Comparison of ENCODE assay signal across 21 mouse cellular contexts in genomic region chr9:40117287-40117659, GRCm38 (mm10). TPM values are rescaled to one million over a fixed set of nuclear protein-coding genes. Genes with fewer than 3 reads are reported as not detected.
DNase-seq lines count a peak whose midpoint lies in the region; ATAC-seq and TF ChIP-seq lines count a peak whose summit lies in the region.
"Had no signal": no experiment of that assay in that cellular context is flagged by ENCODE, and none has a peak within 500 bp of the region (broad histone marks: within the 10 kb centered on the region; RNA-seq: fewer than 3 reads in every experiment).

No protein-coding gene starts in this region.

- WGBS in limb, embryonic 14.5 days = 75% methylated on average over 5 of the region's 5 CpGs
- WGBS in limb, embryonic 10.5 days = 90% methylated on average over 5 of the region's 5 CpGs
- 48% methylated on average over 5 of the region's 5 CpGs for WGBS in macrophage (ENCODE audit: missing documents)

- no peak overlapping the region for H3K4me2 ChIP-seq in limb, embryonic 14.5 days (replicated peaks; ENCODE audit: low read depth, low read length, severe bottlenecking)
- H3K4me2 ChIP-seq: heart, embryonic 13.5 days; liver, embryonic 13.5 days; midbrain, embryonic 12.5 days had no signal

- H3K4me3 ChIP-seq in gastrocnemius, adult 2 months = peak overlapping the region; percentile 48
- no peak overlapping the region for H3K4me3 ChIP-seq in limb, embryonic 14.5 days (replicated peaks; ENCODE audit: low read length)
- no peak overlapping the region for H3K4me3 ChIP-seq in limb, embryonic 10.5 days
- H3K4me3 ChIP-seq in bone marrow macrophage, adult 2 months (ENCODE audit: insufficient read depth, low read length) = peak overlapping the region; percentile 39
- H3K4me3 ChIP-seq in macrophage (ENCODE audit: inconsistent target) = no peak overlapping the region
- H3K4me3 ChIP-seq: forebrain, embryonic 10.5 days; heart, embryonic 13.5 days; layer of hippocampus, adult 2 months; liver, embryonic 13.5 days; midbrain, embryonic 12.5 days had no signal

- DNase-seq in gastrocnemius, adult 2 months = no peak
- DNase-seq in gastrocnemius, postnatal 10 days = no peak
- peak; percentile 55 for DNase-seq in limb, embryonic 14.5 days (ENCODE audit: low spot score)
- no peak for DNase-seq in limb, embryonic 10.5 days (ENCODE audit: low spot score)
- DNase-seq in left cerebral cortex, postnatal 36 days (ENCODE audit: low spot score in 2 of 2) = no peak
- DNase-seq in MN1 (ENCODE audit: low spot score) = no peak
- DNase-seq: cerebellum, adult 11 months; thymus, adult 18-20 months had no signal

- no peaks in the 10 kb centered on the region for H3K79me2 ChIP-seq in macrophage (ENCODE audit: inconsistent target)

- peak overlapping the region; percentile 44; the same call in 1 of the 2 replicates for H3K27ac ChIP-seq in gastrocnemius, adult 2 months
- no peak overlapping the region for H3K27ac ChIP-seq in limb, embryonic 14.5 days (replicated peaks; ENCODE audit: low read depth, low read length)
- H3K27ac ChIP-seq in limb, embryonic 10.5 days = no peak overlapping the region
- H3K27ac ChIP-seq in bone marrow macrophage, adult 2 months (ENCODE audit: insufficient read depth, low read depth, low read length) = peak overlapping the region; percentile 57
- peak overlapping the region; percentile 55 for H3K27ac ChIP-seq in macrophage
- H3K27ac ChIP-seq: forebrain, embryonic 10.5 days; heart, embryonic 13.5 days; hindbrain, postnatal 0 days; layer of hippocampus, adult 2 months; liver, embryonic 13.5 days; midbrain, embryonic 12.5 days had no signal

- H3K27me3 ChIP-seq in limb, embryonic 14.5 days (ENCODE audit: control insufficient read depth, insufficient read depth, low read length) = no peaks in the 10 kb centered on the region
- H3K27me3 ChIP-seq in limb, embryonic 10.5 days (ENCODE audit: low read depth, poor library complexity, severe bottlenecking) = no peaks in the 10 kb centered on the region
- H3K27me3 ChIP-seq: heart, embryonic 13.5 days; liver, embryonic 13.5 days; midbrain, embryonic 12.5 days had no signal

- H3K4me1 ChIP-seq in limb, embryonic 14.5 days (ENCODE audit: control insufficient read depth, insufficient read depth, low read length) = peaks cover 5% of the 10 kb centered on the region
- 0 out of 2 replicates have a peak, but pooled peaks cover 3% of the 10 kb centered on the region for H3K4me1 ChIP-seq in limb, embryonic 10.5 days
- H3K4me1 ChIP-seq in bone marrow macrophage, adult 2 months (ENCODE audit: control insufficient read depth, insufficient read depth, low read length) = peaks cover 7% of the 10 kb centered on the region
- H3K4me1 ChIP-seq: forebrain, embryonic 10.5 days; heart, embryonic 13.5 days; liver, embryonic 13.5 days; midbrain, embryonic 12.5 days had no signal

- H3K9me3 ChIP-seq in limb, embryonic 14.5 days (ENCODE audit: control insufficient read depth, low read length) = no peaks in the 10 kb centered on the region
- no peaks in the 10 kb centered on the region for H3K9me3 ChIP-seq in limb, embryonic 10.5 days (replicated peaks)
- H3K9me3 ChIP-seq: forebrain, embryonic 10.5 days; heart, embryonic 13.5 days; liver, embryonic 13.5 days; midbrain, embryonic 12.5 days had no signal

- no peaks in the 10 kb centered on the region for H3K36me3 ChIP-seq in limb, embryonic 14.5 days (ENCODE audit: control insufficient read depth, insufficient read depth, low read length)
- no peaks in the 10 kb centered on the region for H3K36me3 ChIP-seq in limb, embryonic 10.5 days
- no peaks in the 10 kb centered on the region for H3K36me3 ChIP-seq in macrophage (ENCODE audit: inconsistent target)
- H3K36me3 ChIP-seq: forebrain, embryonic 10.5 days; heart, embryonic 13.5 days; liver, embryonic 13.5 days; midbrain, embryonic 12.5 days had no signal

- TF ChIP-seq CTCF in gastrocnemius, adult 2 months (IDR thresholded peaks at IDR 0.05) = no peak
- no peak for TF ChIP-seq CTCF in bone marrow macrophage, adult 2 months (IDR thresholded peaks at IDR 0.05; ENCODE audit: low read depth, low read length)

- H3K9ac ChIP-seq in limb, embryonic 14.5 days (ENCODE audit: low read depth, low read length, severe bottlenecking) = no peak overlapping the region
- H3K9ac ChIP-seq: heart, embryonic 13.5 days; liver, embryonic 13.5 days; midbrain, embryonic 12.5 days had no signal

- ATAC-seq in limb, embryonic 14.5 days (ENCODE audit: low FRiP score, low read depth) = no peak
- ATAC-seq: hindbrain, postnatal 0 days had no signal

- no peak for TF ChIP-seq POLR2A in limb, embryonic 14.5 days (IDR thresholded peaks at IDR 0.05; ENCODE audit: borderline replicate concordance, extremely low read depth, insufficient read depth, insufficient read length)
- TF ChIP-seq POLR2A in bone marrow macrophage, adult 2 months (IDR thresholded peaks at IDR 0.05; ENCODE audit: borderline replicate concordance, low read depth, low read length) = no peak

- intact Hi-C loops in gastrocnemius, adult 2 months (cut with DNase I) = no loop called here
- intact Hi-C loops in left cerebral cortex, postnatal 36 days (cut with DNase I) = no loop called here

RNA-seq across cellular contexts. Expression of gene Olfr984, which starts 3.3 kb away (rescaled TPM):
- not detected for total RNA-seq in gastrocnemius, adult 2 months (2021)
- not detected for total RNA-seq in gastrocnemius, postnatal 10 days (2021)
- not detected in 2 replicates for polyA plus RNA-seq in limb, embryonic 14.5 days (2012; rRNA removed)
- not detected in 2 replicates for polyA plus RNA-seq in limb, embryonic 14.5 days (2014; fragmentation: Nextera tagmentation; extraction: Ambion mirVana)
- polyA plus RNA-seq in limb, embryonic 10.5 days (2016; fragmentation: Nextera tagmentation; extraction: Ambion mirVana) = not detected in 2 replicates
- 0.16 TPM in 1 of 2 replicates, not detected in the other for polyA plus RNA-seq in bone marrow macrophage, adult 2 months (2012; ENCODE audit: insufficient read depth, insufficient read length, missing spikeins)
- under 1 TPM in 3 of 26 experiments, not detected in 23; 0.19 to 0.22 (median 0.20) TPM for total RNA-seq in macrophage (2018; cell fraction: chromatin; rRNA removed)
- total RNA-seq in macrophage (2018; cell fraction: cytosol; rRNA removed) = not detected
- under 1 TPM in 2 of 26 experiments, not detected in 24; 0.10 to 0.11 TPM for total RNA-seq in macrophage (2018; cell fraction: nucleus; rRNA removed)
- polyA plus RNA-seq in macrophage (2018) = not detected in 3 replicates
- total RNA-seq in left cerebral cortex, postnatal 36 days (2021) = not detected
- total RNA-seq: adrenal gland, postnatal 25 days; gastrocnemius, adult 8-10 months; hindbrain, postnatal 0 days; layer of hippocampus, adult 2 months; left cerebral cortex, adult 8-10 months had no signal
- polyA plus RNA-seq: forebrain, embryonic 10.5 days; heart, embryonic 13.5 days; hindbrain, postnatal 0 days; liver, embryonic 13.5 days; midbrain, embryonic 12.5 days; neural tube, embryonic 11.5 days; spleen, adult 2 months had no signal

RNA-seq across cellular contexts. Expression of gene Olfr985, which starts 12.7 kb away (rescaled TPM):
- total RNA-seq in gastrocnemius, adult 2 months (2021) = not detected
- total RNA-seq in gastrocnemius, postnatal 10 days (2021) = not detected
- not detected in 2 replicates for polyA plus RNA-seq in limb, embryonic 14.5 days (2012; rRNA removed)
- not detected in 2 replicates for polyA plus RNA-seq in limb, embryonic 14.5 days (2014; fragmentation: Nextera tagmentation; extraction: Ambion mirVana)
- polyA plus RNA-seq in limb, embryonic 10.5 days (2016; fragmentation: Nextera tagmentation; extraction: Ambion mirVana) = not detected in 2 replicates
- polyA plus RNA-seq in bone marrow macrophage, adult 2 months (2012; ENCODE audit: insufficient read depth, insufficient read length, missing spikeins) = not detected in 2 replicates
- not detected for total RNA-seq in macrophage (2018; cell fraction: chromatin; rRNA removed)
- not detected for total RNA-seq in macrophage (2018; cell fraction: cytosol; rRNA removed)
- not detected for total RNA-seq in macrophage (2018; cell fraction: nucleus; rRNA removed)
- not detected in 3 replicates for polyA plus RNA-seq in macrophage (2018)
- total RNA-seq in left cerebral cortex, postnatal 36 days (2021) = not detected
- total RNA-seq: adrenal gland, postnatal 25 days; gastrocnemius, adult 8-10 months; hindbrain, postnatal 0 days; layer of hippocampus, adult 2 months; left cerebral cortex, adult 8-10 months had no signal
- polyA plus RNA-seq: forebrain, embryonic 10.5 days; heart, embryonic 13.5 days; hindbrain, postnatal 0 days; liver, embryonic 13.5 days; midbrain, embryonic 12.5 days; neural tube, embryonic 11.5 days; spleen, adult 2 months had no signal

RNA-seq across cellular contexts. Expression of gene Olfr983, which starts 23.9 kb away (rescaled TPM):
- total RNA-seq in gastrocnemius, adult 2 months (2021) = not detected
- total RNA-seq in gastrocnemius, postnatal 10 days (2021) = not detected
- not detected in 2 replicates for polyA plus RNA-seq in limb, embryonic 14.5 days (2012; rRNA removed)
- not detected in 2 replicates for polyA plus RNA-seq in limb, embryonic 14.5 days (2014; fragmentation: Nextera tagmentation; extraction: Ambion mirVana)
- not detected in 2 replicates for polyA plus RNA-seq in limb, embryonic 10.5 days (2016; fragmentation: Nextera tagmentation; extraction: Ambion mirVana)
- polyA plus RNA-seq in bone marrow macrophage, adult 2 months (2012; ENCODE audit: insufficient read depth, insufficient read length, missing spikeins) = 0.13 TPM in 1 of 2 replicates, not detected in the other
- total RNA-seq in macrophage (2018; cell fraction: chromatin; rRNA removed) = not detected
- total RNA-seq in macrophage (2018; cell fraction: cytosol; rRNA removed) = not detected
- total RNA-seq in macrophage (2018; cell fraction: nucleus; rRNA removed) = not detected
- polyA plus RNA-seq in macrophage (2018) = not detected in 3 replicates
- not detected for total RNA-seq in left cerebral cortex, postnatal 36 days (2021)
- total RNA-seq: adrenal gland, postnatal 25 days; gastrocnemius, adult 8-10 months; hindbrain, postnatal 0 days; layer of hippocampus, adult 2 months; left cerebral cortex, adult 8-10 months had no signal
- polyA plus RNA-seq: forebrain, embryonic 10.5 days; heart, embryonic 13.5 days; hindbrain, postnatal 0 days; liver, embryonic 13.5 days; midbrain, embryonic 12.5 days; neural tube, embryonic 11.5 days; spleen, adult 2 months had no signal

RNA-seq across cellular contexts. Expression of gene Tmem225, which starts 30.6 kb away (rescaled TPM):
- not detected for total RNA-seq in gastrocnemius, adult 2 months (2021)
- not detected for total RNA-seq in gastrocnemius, postnatal 10 days (2021)
- polyA plus RNA-seq in limb, embryonic 14.5 days (2012; rRNA removed) = not detected in 2 replicates
- polyA plus RNA-seq in limb, embryonic 14.5 days (2014; fragmentation: Nextera tagmentation; extraction: Ambion mirVana) = not detected in 2 replicates
- polyA plus RNA-seq in limb, embryonic 10.5 days (2016; fragmentation: Nextera tagmentation; extraction: Ambion mirVana) = not detected in 2 replicates
- not detected in 2 replicates for polyA plus RNA-seq in bone marrow macrophage, adult 2 months (2012; ENCODE audit: insufficient read depth, insufficient read length, missing spikeins)
- total RNA-seq in macrophage (2018; cell fraction: chromatin; rRNA removed) = not detected
- not detected for total RNA-seq in macrophage (2018; cell fraction: cytosol; rRNA removed)
- total RNA-seq in macrophage (2018; cell fraction: nucleus; rRNA removed) = not detected
- not detected in 3 replicates for polyA plus RNA-seq in macrophage (2018)
- not detected for total RNA-seq in left cerebral cortex, postnatal 36 days (2021)
- total RNA-seq: adrenal gland, postnatal 25 days; gastrocnemius, adult 8-10 months; hindbrain, postnatal 0 days; layer of hippocampus, adult 2 months; left cerebral cortex, adult 8-10 months had no signal
- polyA plus RNA-seq: forebrain, embryonic 10.5 days; heart, embryonic 13.5 days; hindbrain, postnatal 0 days; liver, embryonic 13.5 days; midbrain, embryonic 12.5 days; neural tube, embryonic 11.5 days; spleen, adult 2 months had no signal

RNA-seq across cellular contexts. Expression of gene Olfr982, which starts 43.6 kb away (rescaled TPM):
- total RNA-seq in gastrocnemius, adult 2 months (2021) = not detected
- not detected for total RNA-seq in gastrocnemius, postnatal 10 days (2021)
- not detected in 2 replicates for polyA plus RNA-seq in limb, embryonic 14.5 days (2012; rRNA removed)
- not detected in 2 replicates for polyA plus RNA-seq in limb, embryonic 14.5 days (2014; fragmentation: Nextera tagmentation; extraction: Ambion mirVana)
- not detected in 2 replicates for polyA plus RNA-seq in limb, embryonic 10.5 days (2016; fragmentation: Nextera tagmentation; extraction: Ambion mirVana)
- not detected in 2 replicates for polyA plus RNA-seq in bone marrow macrophage, adult 2 months (2012; ENCODE audit: insufficient read depth, insufficient read length, missing spikeins)
- not detected for total RNA-seq in macrophage (2018; cell fraction: chromatin; rRNA removed)
- total RNA-seq in macrophage (2018; cell fraction: cytosol; rRNA removed) = not detected
- total RNA-seq in macrophage (2018; cell fraction: nucleus; rRNA removed) = not detected
- not detected in 3 replicates for polyA plus RNA-seq in macrophage (2018)
- not detected for total RNA-seq in left cerebral cortex, postnatal 36 days (2021)
- total RNA-seq: adrenal gland, postnatal 25 days; gastrocnemius, adult 8-10 months; hindbrain, postnatal 0 days; layer of hippocampus, adult 2 months; left cerebral cortex, adult 8-10 months had no signal
- polyA plus RNA-seq: forebrain, embryonic 10.5 days; heart, embryonic 13.5 days; hindbrain, postnatal 0 days; liver, embryonic 13.5 days; midbrain, embryonic 12.5 days; neural tube, embryonic 11.5 days; spleen, adult 2 months had no signal

Comparison
In these comparisons a context has a peak if more than half of its experiments do, and no peak if none do; other contexts are left out.
1. H3K27ac ChIP-seq: peak in gastrocnemius, adult 2 months (single experiment), bone marrow macrophage, adult 2 months (single experiment) and macrophage (single experiment); none in limb, embryonic 14.5 days (single experiment) and limb, embryonic 10.5 days (single experiment).
2. H3K4me3 ChIP-seq: peak in gastrocnemius, adult 2 months (single experiment) and bone marrow macrophage, adult 2 months (single experiment); none in limb, embryonic 14.5 days (single experiment), limb, embryonic 10.5 days (single experiment) and macrophage (single experiment).